ENCODE assay signal across 9 mouse cellular contexts in genomic region chr13:37946734-37947133, GRCm38 (mm10). TPM values are rescaled to one million over a fixed set of nuclear protein-coding genes. Genes with fewer than 3 reads are reported as not detected.
DNase-seq lines count a peak whose midpoint lies in the region; ATAC-seq and TF ChIP-seq lines count a peak whose summit lies in the region.
"Had no signal": no experiment of that assay in that cellular context is flagged by ENCODE, and none has a peak within 500 bp of the region (broad histone marks: within the 10 kb centered on the region; RNA-seq: fewer than 3 reads in every experiment).

No protein-coding gene starts in this region.

- no peak overlapping the region for H3K9ac ChIP-seq in ES-E14 (ENCODE audit: insufficient read depth, low read depth, low read length, poor library complexity, severe bottlenecking)
- no peak overlapping the region for H3K9ac ChIP-seq in hindbrain, embryonic 11.5 days (ENCODE audit: low read depth, low read length)

- no peaks in the 10 kb centered on the region for H3K27me3 ChIP-seq in cerebellum, adult 2 months (ENCODE audit: control insufficient read depth, insufficient read depth, low read length)
- H3K27me3 ChIP-seq in hindbrain, embryonic 11.5 days (ENCODE audit: control insufficient read depth, insufficient read depth, low read length): no peaks in the 10 kb centered on the region

- 19% methylated on average over 6 of the region's 6 CpGs for WGBS in cerebellum, adult 2 months
- 24% methylated on average over 6 of the region's 6 CpGs for WGBS in hindbrain, embryonic 11.5 days

- in situ Hi-C loops in ES-E14 (cut with MboI; ENCODE audit: low sequenced_read_pairs in 2 of 2, unreplicated experiment in 2 of 2): no loop called here

- peak; percentile 68 for DNase-seq in ES-E14 (ENCODE audit: low read depth, low spot score)
- peak; percentile 62 to 74 for DNase-seq in cerebellum, adult 2 months
- DNase-seq in hindbrain, embryonic 11.5 days (ENCODE audit: low spot score): peak; percentile 90
- DNase-seq in layer of hippocampus, postnatal 10 days (ENCODE audit: low spot score in 2 of 2): peak; percentile 78 to 83
- DNase-seq in lung, postnatal 14 days: peak; percentile 93
- DNase-seq in retina, adult 2 months (ENCODE audit: low read depth, low spot score): peak; percentile 56
- DNase-seq in thymus, postnatal 36 days: peak; percentile 77 to 83

- H3K4me2 ChIP-seq in hindbrain, embryonic 11.5 days (replicated peaks; ENCODE audit: low read depth, low read length): no peak overlapping the region

- TF ChIP-seq POLR2A in cerebellum, adult 2 months (IDR thresholded peaks at IDR 0.05; ENCODE audit: borderline replicate concordance, insufficient read depth, low read length): no peak

- TF ChIP-seq CTCF in cerebellum, adult 2 months (IDR thresholded peaks at IDR 0.05; ENCODE audit: borderline replicate concordance, insufficient read depth, low read depth, low read length): peak; percentile 77

- peaks cover 0 to 4% of the 10 kb centered on the region in 2 experiments; a peak in 2 of 4 replicates for H3K4me1 ChIP-seq in ES-E14 (ENCODE audit: control insufficient read depth in 2 of 2, insufficient read depth in 2 of 2, low read length in 2 of 2, poor library complexity in 1 of 2)
- H3K4me1 ChIP-seq in cerebellum, adult 2 months (ENCODE audit: control insufficient read depth, insufficient read depth, low read length): no peaks in the 10 kb centered on the region
- no peaks in the 10 kb centered on the region for H3K4me1 ChIP-seq in hindbrain, embryonic 11.5 days (replicated peaks; ENCODE audit: control insufficient read depth, insufficient read depth, low read length)

- ATAC-seq in frontal cortex, adult (ENCODE audit: low TSS enrichment): peak; percentile 83
- ATAC-seq in hindbrain, embryonic 11.5 days (ENCODE audit: low FRiP score): no peak

- no peaks in the 10 kb centered on the region for H3K9me3 ChIP-seq in ES-E14 (ENCODE audit: control insufficient read depth, insufficient read depth, low read depth, low read length)
- no peaks in the 10 kb centered on the region for H3K9me3 ChIP-seq in hindbrain, embryonic 11.5 days (ENCODE audit: control insufficient read depth, low read length)

- H3K27ac ChIP-seq in ES-E14 (ENCODE audit: insufficient read depth, low read depth, low read length, poor library complexity, severe bottlenecking): no peak overlapping the region
- no peak overlapping the region for H3K27ac ChIP-seq in cerebellum, adult 2 months (ENCODE audit: insufficient read depth, low read length)
- H3K27ac ChIP-seq in hindbrain, embryonic 11.5 days (ENCODE audit: low read depth, low read length): no peak overlapping the region

- H3K4me3 ChIP-seq in ES-E14 (ENCODE audit: insufficient read depth in 1 of 2, low read depth in 1 of 2, low read length in 2 of 2, poor library complexity in 1 of 2, severe bottlenecking in 1 of 2): no peak overlapping the region
- no peak overlapping the region for H3K4me3 ChIP-seq in cerebellum, adult 2 months (replicated peaks; ENCODE audit: insufficient read depth, low read depth, low read length)
- no peak overlapping the region for H3K4me3 ChIP-seq in hindbrain, embryonic 11.5 days (ENCODE audit: low read depth, low read length)
- H3K4me3 ChIP-seq: erythroblast, embryonic 14.5 days had no signal

- H3K36me3 ChIP-seq in ES-E14 (ENCODE audit: control insufficient read depth, insufficient read depth, low read length, poor library complexity, severe bottlenecking): peaks cover 33% of the 10 kb centered on the region
- no peaks in the 10 kb centered on the region for H3K36me3 ChIP-seq in hindbrain, embryonic 11.5 days (ENCODE audit: control insufficient read depth, insufficient read depth, low read length)

TF ChIP-seq in ES-E14, 5 proteins besides CTCF, POLR2A, EP300 and RAD21:
- TF ChIP-seq CHD2 (IDR thresholded peaks at IDR 0.05; ENCODE audit: low read depth, low read length) (no peak), ZC3H11A (IDR thresholded peaks at IDR 0.05; ENCODE audit: borderline replicate concordance, low read depth, low read length) (0 out of 2 replicates have a peak, but pooled peaks have one; percentile 23)

RNA-seq across cellular contexts. Expression of gene Ssr1, which starts 47.3 kb away (rescaled TPM):
- total RNA-seq in ES-E14 (2012; rRNA removed): 71.3 and 82.0 TPM in 2 replicates
- 27.7 and 29.7 TPM in 2 replicates for polyA plus RNA-seq in cerebellum, adult 2 months (2012; rRNA removed)
- polyA plus RNA-seq in hindbrain, embryonic 11.5 days (2014; fragmentation: Nextera tagmentation; extraction: Ambion mirVana): 91.2 and 110 TPM in 2 replicates
- 10 to 100 TPM; 81.6 to 91.7 TPM for total RNA-seq in layer of hippocampus, postnatal 10 days (2021)
